Mouse (Mus musculus) olfactory bulb, adult 2 months (tissue): ENCODE measurements around the gene Cdiptos.

Source experiments
- CTCF ChIP-seq: fragments of 200-500 bp; IDR thresholded peaks from 2 replicates; pipeline ENCODE4 v1.5.1; 2012; ENCODE audit warnings: low read depth, mild to moderate bottlenecking, low read length, moderate library complexity; ENCODE audit not compliant: insufficient read depth
- POLR2A ChIP-seq: fragments of 200-500 bp; IDR thresholded peaks from 2 replicates; pipeline ENCODE4 v1.6.1; 2012; ENCODE audit warnings: mild to moderate bottlenecking, low read depth, low read length, moderate library complexity; ENCODE audit not compliant: insufficient read depth

GRCm38 (mm10) chr7:126996449-126996848 is 20.6 kb upstream of the Cdiptos start:
- no peak for TF ChIP-seq POLR2A
- TF ChIP-seq CTCF, result no peak
